Mouse (Mus musculus) adrenal gland, postnatal 25 days (tissue): Measurements from ENCODE around the gene Cbfa2t2. TPM values are rescaled to one million over a fixed set of nuclear protein-coding genes. Genes with fewer than 3 reads are reported as not detected.

Experiments
- DNase-seq: peaks from one replicate; pipeline ENCODE4 v3.0.0; 2021; ENCODE audit warnings: mixed read lengths
- total RNA-seq: library from RNA; stranded (reverse); gene quantifications from 2 replicates; pipeline ENCODE4 v1.2.3, GENCODE M21; 2021

The Cbfa2t2 gene
- total RNA-seq, 1 experiment from 2014 or later = 40.7 TPM

DNA sequence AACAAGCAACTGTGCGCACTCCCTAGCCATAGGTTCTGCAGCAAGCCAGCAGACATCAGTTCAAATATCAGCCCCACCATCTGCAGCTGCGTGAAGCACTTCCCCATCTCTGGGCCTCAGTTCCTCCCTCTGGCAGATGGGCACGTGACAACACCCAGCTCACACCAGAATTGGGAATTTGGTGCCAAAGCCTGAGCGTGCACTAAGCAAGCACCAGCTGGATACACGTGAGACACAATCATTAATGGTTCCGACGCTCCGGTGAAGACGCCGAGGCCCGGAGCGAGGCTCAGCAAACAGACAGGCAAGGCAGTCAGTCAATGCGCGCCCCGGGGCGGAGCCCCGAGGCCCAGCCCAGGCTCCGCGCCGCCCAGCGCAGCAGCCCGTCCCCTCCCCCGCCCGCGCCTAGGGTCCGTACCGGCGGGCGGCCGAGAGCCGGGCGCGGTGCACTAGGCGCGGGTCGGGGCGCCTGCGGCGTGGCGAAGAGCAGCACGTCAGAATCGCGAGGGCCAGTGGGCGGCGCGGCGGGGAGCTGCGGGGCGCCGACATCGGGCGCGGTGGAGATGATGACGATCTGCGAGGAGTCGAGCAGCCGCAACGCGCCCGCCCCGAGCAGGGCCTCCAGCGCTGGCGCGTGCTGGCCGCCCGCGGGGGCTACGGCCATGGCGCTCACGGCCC is 132.9 kb downstream of the Cbfa2t2 start:
- DNase-seq = peak; percentile 80

DNA sequence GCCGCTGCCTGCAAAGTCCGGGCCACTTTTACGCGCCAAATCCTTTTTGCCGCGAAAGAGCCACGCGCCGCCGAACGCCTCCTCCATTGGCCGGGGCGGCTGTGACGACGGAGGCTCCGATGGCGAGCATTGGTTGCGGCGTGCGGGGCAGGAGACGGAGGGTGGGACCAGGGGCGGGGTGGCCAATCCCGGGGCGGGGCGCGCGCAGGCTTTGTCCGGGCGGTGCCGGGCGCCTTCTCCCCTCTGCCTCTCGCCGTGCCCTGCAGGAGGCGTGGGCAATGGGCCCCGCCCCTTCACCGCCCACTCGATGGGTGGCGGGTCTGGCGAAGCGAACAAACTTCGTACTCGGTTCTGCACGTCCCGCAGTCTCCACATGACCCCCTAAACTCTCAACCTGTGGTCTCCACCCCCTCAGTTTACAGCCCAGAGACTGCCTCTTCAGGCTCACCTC is 133.6 kb downstream of the Cbfa2t2 start, which contains the start of gene E2f1:
E2f1 (minus strand) TSS at position 57 of the 451 bp plus-strand sequence.
- peak; percentile 98 for DNase-seq

DNA sequence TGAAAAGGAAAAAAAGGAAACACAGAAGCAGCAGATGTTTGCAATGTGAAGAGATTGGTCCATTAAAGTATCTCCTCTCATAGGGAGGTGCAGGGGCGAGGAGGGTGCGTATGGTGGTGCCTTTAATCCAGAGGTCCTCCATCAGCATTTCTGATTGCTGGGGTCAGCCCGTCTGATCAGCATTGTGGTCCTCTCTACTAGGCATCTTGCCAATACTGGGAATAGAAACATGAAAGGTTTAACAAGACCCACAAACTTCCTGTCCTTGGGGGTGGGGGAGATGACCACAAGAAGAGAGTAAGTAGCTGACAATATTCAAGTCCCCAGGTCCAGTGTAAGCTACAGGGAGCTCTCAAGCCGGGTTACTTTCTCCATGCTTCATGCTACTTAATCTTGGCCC is 134.4 kb downstream of the Cbfa2t2 start:
- DNase-seq = no peak

DNA sequence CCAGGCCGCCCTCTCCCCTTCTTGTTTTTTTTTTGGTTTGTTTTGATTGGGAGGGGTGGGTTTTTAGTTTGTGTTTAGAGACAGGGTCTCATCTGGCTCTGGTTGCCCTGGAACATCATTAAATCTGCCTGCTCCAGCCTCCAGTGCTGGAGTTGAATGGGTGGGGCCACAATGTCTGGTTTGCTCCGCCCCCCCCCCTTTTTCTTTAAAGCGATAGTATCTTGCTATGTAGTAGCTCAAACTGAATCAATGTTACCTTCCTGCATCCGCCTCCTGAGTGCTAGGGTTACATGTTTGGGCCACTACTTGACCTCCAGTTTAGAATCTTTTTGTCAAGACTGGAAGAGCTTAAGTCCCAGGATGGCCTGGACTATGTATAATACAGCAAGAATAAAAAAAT is 135.0 kb downstream of the Cbfa2t2 start:
- DNase-seq = no peak

DNA sequence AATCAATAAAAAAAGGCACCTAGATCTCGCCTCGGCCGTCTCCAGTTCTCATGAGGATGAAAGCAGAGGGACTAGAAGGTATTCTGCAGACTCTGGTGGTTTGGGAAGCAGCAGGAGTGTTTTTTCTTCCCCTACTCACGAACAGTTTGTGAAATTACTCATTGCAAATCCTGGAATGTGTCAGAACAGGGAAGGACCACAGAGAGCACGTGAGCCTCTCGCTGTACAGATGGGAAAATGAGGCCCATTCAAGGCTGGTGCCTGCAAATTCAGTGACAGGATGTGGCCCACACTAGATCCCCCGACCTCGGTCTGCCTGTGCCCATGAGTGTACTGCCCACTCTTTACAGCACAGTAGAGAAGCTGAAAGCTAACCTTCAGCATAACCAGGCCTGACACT is 135.7 kb downstream of the Cbfa2t2 start:
- no peak for DNase-seq

DNA sequence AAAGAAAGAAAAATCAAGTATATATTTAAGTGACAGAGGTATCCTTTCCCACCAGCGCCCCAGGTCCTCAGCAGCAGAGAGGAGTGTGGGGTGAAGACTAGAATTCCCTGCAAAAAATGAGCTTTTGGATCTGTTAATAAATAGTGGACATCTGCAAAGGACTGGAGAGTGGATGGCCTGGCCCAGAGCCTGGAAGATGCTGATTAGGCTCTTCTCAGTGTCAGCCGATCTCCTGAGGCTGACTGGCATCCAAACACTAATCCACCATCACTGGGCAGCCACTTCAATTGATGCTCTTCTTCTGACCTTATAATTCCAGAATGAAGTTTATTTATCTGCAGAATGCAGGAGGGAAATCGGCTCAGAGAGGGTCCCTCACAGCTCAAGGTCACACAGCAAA is 136.7 kb downstream of the Cbfa2t2 start:
- DNase-seq = no peak

DNA sequence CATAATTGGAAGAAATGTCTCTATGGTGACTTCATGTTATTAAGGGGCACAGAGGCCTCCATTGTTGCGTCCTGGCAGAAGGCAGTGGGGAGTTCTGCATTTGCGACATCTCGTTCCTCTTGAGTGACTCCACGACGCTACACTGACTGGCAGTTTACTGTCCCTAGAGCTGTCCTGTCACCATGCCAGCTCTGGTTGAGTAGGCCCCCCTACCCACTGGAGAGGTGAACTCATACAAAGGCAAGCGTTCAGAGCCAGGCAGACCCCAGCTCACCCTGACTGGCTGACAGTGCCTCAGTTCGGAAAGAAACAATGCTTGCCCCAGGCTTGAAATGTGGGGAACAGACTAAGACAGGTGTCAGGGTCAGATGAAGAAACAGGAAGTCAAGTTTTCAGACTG is 138.0 kb downstream of the Cbfa2t2 start:
- no peak for DNase-seq

DNA sequence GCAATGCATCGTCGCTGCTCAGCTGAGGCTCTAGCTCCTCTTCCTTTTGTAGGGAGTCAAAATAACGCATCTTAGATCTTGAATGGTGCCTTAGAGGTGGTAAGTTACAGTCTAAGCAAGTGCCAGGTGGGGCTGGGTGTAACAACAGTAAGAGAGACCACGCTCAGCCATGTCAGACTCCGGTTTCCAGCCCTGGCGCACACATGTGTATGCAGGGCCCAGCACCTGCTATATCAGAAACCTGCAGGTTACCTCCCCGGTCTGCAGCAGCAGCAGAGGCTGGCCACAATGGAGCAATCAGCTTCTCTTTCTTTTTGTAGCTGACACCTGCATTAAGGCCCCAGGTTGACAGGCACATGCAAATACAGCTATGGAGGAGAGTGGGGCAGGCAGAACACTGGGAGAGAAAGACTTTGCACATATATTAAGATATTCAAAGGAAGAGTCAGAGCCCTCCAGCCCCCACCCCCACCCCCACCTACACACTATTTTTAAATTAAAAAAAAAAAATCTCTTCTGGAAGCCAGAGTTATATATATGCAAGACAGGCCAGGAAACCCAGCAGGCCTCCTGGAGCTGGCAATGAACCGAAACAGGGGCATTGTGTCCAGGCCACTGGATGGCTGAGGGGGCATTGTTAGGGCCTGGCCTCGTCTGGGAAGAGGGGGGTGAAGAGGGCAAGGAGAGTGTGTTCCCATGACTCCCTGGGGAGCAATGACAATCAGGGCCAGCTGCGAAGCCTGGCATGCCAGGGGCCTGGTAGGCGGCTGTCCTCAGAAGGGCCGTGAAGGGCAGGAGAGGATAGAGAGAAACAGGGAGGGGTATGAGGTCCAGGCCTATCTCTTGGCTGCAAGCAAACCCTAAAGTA is 140.8 kb downstream of the Cbfa2t2 start:
- no peak for DNase-seq

DNA sequence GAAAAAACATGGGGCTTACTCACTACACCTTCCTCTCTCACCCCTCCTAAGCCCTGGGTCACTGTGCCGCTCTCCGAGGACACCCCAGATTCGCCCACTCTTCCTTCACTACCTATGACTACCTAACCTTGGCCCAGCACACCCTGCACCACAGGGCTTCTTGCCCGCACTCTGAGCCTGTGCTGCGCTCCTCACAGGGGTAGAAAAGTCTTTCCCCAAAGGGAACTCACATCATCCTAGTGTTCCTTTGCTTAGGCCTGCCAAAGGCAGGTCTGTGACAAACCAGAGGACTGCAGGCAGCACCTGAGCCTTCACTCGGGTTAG is 141.4 kb downstream of the Cbfa2t2 start:
- DNase-seq = no peak

DNA sequence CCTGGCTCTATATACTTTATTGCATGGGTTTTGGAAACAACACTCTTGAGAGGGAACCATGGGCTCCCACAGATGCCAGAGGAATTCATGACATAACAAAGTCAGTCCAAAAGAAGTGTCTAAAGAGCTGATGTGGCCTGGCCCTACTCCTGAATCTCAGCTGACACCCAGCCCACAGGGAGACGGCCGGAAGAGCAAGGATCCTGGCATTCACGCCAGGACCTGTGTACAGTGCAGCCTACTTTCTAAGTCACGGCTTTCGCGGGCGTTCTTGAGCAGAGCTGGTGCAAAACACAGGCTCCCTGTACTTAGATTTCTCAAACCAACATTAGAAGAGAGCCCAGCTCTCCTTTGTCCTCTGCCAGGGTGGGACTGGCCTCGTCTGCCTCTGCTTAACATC is 144.3 kb downstream of the Cbfa2t2 start:
- no peak for DNase-seq

DNA sequence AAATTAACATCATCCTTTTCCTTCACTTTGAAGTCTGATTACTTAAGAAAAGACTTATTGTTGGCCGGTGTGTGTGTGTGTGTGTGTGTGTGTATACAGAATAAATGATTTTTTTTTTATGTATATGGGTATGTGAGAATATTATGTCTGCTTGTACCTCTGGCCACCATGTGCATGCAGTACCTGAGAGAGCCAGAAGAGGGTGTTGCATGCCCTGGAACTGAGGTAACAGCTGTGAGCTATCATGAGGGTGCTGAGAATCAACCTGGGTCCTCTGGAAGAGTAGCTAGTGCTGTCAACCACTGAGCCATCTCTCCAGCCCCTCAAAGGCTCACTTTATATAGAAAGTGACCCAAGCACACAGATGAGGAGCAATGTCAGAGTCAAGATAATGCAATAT is 145.1 kb downstream of the Cbfa2t2 start:
- DNase-seq = no peak

DNA sequence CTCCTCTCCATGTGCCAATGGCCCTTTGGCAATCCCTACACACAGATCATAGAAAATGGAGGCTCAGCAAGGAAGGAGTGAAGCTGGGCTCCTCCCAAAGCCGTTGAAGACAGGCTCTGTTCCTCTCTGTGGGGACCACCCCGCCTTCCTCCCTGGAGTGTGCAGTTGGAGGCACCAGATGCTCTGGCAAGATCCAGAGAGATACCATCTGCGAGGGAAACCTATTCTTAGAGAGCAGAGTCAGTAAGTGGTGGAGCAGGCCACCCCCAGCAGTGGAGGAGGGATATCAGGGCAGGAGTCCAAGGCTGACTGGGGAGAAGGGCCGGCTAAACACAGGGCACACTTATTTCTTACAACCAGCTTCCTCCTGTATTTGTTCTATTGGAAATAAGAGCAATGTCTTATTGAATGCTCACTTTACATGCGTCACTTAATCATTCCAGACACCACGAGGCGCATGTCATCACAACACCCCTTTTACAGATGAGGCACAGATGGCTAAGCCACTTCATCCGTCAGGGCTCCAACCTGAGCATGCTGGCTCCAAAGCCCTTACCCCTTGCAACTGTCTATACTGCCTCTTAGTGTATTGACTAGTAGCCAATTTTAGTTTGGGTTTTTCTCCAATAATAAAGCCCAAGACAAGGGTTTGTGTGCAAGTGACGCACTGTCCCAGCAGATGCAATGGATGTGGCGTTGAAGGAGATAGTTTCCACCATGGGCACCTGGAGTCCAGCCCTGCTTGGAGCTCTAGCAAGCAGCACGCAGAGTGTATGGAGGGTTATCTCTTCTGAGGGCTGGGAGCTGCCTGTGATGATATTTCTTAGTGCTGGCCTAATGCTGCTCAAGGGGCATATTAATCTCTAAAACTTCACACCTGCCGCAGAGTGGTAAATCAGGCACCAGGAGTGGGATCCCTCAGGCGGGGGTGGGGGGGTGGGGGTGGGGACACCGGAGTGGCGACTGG is 147.9 kb downstream of the Cbfa2t2 start:
- DNase-seq = no peak

DNA sequence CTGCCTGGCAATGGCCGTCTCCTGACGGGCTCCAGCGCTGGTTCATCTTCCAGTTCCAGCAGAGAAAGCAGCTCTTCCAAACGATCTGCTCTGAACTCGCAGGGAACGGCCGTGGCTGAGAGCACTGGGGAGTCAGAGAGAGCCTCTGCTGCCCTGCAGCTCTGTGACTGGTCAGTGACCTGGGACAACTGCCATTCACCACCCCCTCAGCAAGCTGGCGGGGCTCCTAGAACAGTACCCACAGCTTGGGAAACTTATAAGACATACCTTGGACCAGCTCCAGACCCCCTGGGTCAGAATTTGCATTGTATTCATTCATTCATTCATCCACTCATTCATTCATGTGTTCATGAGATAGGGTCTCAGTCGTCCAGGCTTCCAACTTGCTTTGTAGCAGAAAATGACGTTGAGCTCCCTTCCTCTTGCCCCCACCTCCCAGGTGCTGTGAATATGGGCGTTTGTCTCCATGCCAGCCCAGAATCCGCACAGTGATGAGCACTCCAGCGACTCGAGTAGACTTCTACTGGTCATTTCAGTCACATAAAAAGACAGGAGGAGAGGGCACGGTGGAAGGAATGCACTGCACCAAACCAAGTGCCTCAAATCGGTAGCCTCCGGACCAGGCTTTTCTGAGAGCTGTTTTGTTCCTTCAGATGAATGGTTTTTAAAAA is 148.8 kb downstream of the Cbfa2t2 start:
- no peak for DNase-seq

DNA sequence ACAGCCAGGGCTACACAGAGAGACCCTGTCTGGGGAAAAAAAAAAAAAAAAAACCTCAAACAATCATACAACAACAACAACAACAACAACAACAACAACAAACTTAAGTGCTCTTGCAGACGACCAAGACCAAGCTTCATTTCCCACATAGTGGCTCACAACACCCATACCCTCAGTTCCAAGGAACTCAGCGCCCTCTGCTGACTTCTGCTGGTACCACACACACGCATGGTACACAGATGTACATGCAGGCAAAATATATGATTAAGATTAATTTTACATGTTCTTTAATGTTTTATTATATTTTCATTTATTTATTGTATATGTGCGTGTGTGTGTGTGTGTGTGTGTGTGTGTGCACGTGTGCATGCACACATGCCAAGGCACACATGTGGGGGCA is 150.1 kb downstream of the Cbfa2t2 start:
- DNase-seq = peak; percentile 48

Other genes starting within 250 kb of the Cbfa2t2 start
- not detected in 2 replicates for gene Bpifb1, start 245.7 kb upstream of the Cbfa2t2 start, total RNA-seq
- gene Bpifb5, start 212.7 kb upstream of the Cbfa2t2 start, total RNA-seq = not detected in 2 replicates
- gene Bpifb9a, start 178.6 kb upstream of the Cbfa2t2 start, total RNA-seq = not detected in 2 replicates
- gene Bpifb9b, start 129.3 kb upstream of the Cbfa2t2 start, total RNA-seq = not detected in 2 replicates
- gene Cdk5rap1, start 63.5 kb upstream of the Cbfa2t2 start, total RNA-seq = 12.4 and 18.2 TPM in 2 replicates
- 21.9 and 24.7 TPM in 2 replicates for gene Snta1, start 28.4 kb upstream of the Cbfa2t2 start, total RNA-seq
- gene 1700003F12Rik, start 110.6 kb downstream of the Cbfa2t2 start, total RNA-seq = not detected in 2 replicates
- 0.21 TPM in 1 of 2 replicates, not detected in the other for gene Actl10, start 115.3 kb downstream of the Cbfa2t2 start, total RNA-seq
- gene Necab3, start 122.4 kb downstream of the Cbfa2t2 start, total RNA-seq = 2.0 and 2.1 TPM in 2 replicates
- gene E2f1, start 133.4 kb downstream of the Cbfa2t2 start, total RNA-seq = 11.2 and 13.2 TPM in 2 replicates
- gene Pxmp4, start 167.2 kb downstream of the Cbfa2t2 start, total RNA-seq = 32.7 and 34.3 TPM in 2 replicates
- 3.3 and 3.6 TPM in 2 replicates for gene Zfp341, start 176.8 kb downstream of the Cbfa2t2 start, total RNA-seq
- gene 4930519P11Rik, start 177.0 kb downstream of the Cbfa2t2 start, total RNA-seq = 1.2 TPM in 1 of 2 replicates, not detected in the other
- gene Chmp4b, start 215.2 kb downstream of the Cbfa2t2 start, total RNA-seq = 221 and 247 TPM in 2 replicates